Mouse (Mus musculus) spleen, postnatal 36 days (tissue): ENCODE measurements at regions not wholly inside any gene's neighbourhood (a gene's known extent, or its start where the extent isn't known, plus 50 kb on each side); places are given as distances from the start of the nearest gene placed in this dataset.

Source experiments
- DNase-seq, 2 experiments: peaks; one replicate each; pipeline ENCODE4 v3.0.0; 2022; ENCODE audit warnings: low spot score in 2 of 2, mixed read lengths in 1 of 2

- no peak for DNase-seq
These were observed 101.7 kb upstream of the Mki67 start for GRCm38 (mm10) chr7:135817868-135818267.

GRCm38 (mm10) chr7:135818298-135818697 is 102.1 kb upstream of the Mki67 start:
- DNase-seq, result no peak

GRCm38 (mm10) chr7:135823884-135824750 is 108.0 kb upstream of the Mki67 start:
- no peak for DNase-seq

GRCm38 (mm10) chr7:135829246-135829645 is 113.1 kb upstream of the Mki67 start:
- no peak for DNase-seq

GRCm38 (mm10) chr7:135833425-135833824 is 117.3 kb upstream of the Mki67 start:
- no peak for DNase-seq

- DNase-seq, result no peak
These were observed 120.9 kb upstream of the Mki67 start for GRCm38 (mm10) chr7:135836808-135837733.

- DNase-seq, result no peak
These were observed 127.9 kb upstream of the Mki67 start for GRCm38 (mm10) chr7:135844018-135844417.

GRCm38 (mm10) chr7:135847304-135847703 is 131.1 kb upstream of the Mki67 start:
- DNase-seq, result no peak

- no peak for DNase-seq
These were observed 132.0 kb upstream of the Mki67 start for GRCm38 (mm10) chr7:135848170-135848569.

GRCm38 (mm10) chr7:135848833-135849232 is 132.7 kb upstream of the Mki67 start:
- DNase-seq, result no peak

GRCm38 (mm10) chr7:135853127-135853813 is 137.1 kb upstream of the Mki67 start:
- DNase-seq, result no peak

GRCm38 (mm10) chr7:135853814-135854324 is 137.7 kb upstream of the Mki67 start:
- no peak for DNase-seq

- DNase-seq, result no peak
These were observed 144.1 kb upstream of the Mki67 start for GRCm38 (mm10) chr7:135860288-135860687.

- DNase-seq, result no peak
These were observed 144.7 kb upstream of the Mki67 start for GRCm38 (mm10) chr7:135860741-135861408.

GRCm38 (mm10) chr7:135861409-135861805 is 145.2 kb upstream of the Mki67 start:
- DNase-seq, result no peak

- DNase-seq, result no peak
These were observed 147.6 kb upstream of the Mki67 start for GRCm38 (mm10) chr7:135863581-135864426.

GRCm38 (mm10) chr7:135870981-135871380 is 154.8 kb upstream of the Mki67 start:
- DNase-seq, result no peak

- DNase-seq, result no peak
These were observed 161.1 kb upstream of the Mki67 start for GRCm38 (mm10) chr7:135877091-135877874.

GRCm38 (mm10) chr7:135878750-135879149 is 162.6 kb upstream of the Mki67 start:
- DNase-seq, result no peak
